Mouse (Mus musculus) natural killer cell, adult 2 months (primary cell): ENCODE data around the gene Ston2.
"Not testable (repeated sequence)": the region's sequence is repeated elsewhere in the genome, so short reads cannot be mapped to it uniquely, and the experiment has no call there.

Experiments used
- DNase-seq, 2 experiments: peaks; one replicate each; pipeline ENCODE4 v3.0.0; 2022; ENCODE audit warnings: low spot score in 2 of 2

Gene Ston2

GRCm38 (mm10) chr12:91791822-91792221 lies 3.6 kb upstream of the Ston2 start:
- no peak for DNase-seq

- DNase-seq = peak; percentile 57 to 64
These were observed 1.6 kb upstream of the Ston2 start for GRCm38 (mm10) chr12:91789801-91790200.

DNA sequence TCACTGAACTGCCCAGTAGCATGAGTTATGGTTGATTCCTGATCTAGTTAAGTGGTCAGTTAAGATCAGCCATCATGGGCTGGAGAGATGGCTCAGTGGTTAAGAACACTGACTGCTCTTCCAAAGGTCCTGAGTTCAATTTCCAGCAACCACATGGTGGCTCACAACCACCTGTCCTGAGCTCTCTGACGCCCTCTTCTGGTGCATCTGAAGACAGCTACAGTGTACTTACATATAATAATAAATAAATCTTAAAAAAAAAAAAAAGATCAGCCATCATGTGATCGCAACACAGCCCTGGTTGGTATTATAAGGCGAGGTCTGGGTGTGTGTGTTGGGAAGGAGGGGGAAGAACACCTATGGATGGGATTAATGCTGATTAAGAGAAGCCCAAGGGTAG lies 259 bp upstream of the Ston2 start:
- not testable (repeated sequence) for DNase-seq

DNA sequence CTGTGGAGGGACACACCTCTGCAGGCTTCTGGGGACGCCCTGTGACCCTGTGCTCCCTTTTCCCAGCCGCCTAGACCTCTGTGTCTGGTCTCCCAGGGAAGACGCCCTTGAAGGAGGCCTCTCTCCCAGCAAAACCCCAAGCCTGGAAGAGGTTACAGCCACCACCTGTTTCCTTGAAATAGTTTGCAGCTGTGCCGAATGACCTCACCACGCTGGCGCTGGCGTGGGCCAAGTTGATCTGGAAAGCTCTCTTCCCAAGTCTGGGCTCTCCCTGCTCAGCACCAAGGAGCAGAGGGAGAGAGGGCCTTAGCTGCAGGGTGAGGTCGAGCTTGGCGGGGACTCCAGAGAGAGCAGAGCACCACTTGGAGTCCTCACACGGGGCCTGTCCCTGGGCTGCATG lies 1.8 kb downstream of the Ston2 start:
- no peak for DNase-seq

GRCm38 (mm10) chr12:91781432-91781831 lies 6.8 kb downstream of the Ston2 start:
- DNase-seq = no peak

GRCm38 (mm10) chr12:91780531-91780930 lies 7.7 kb downstream of the Ston2 start:
- DNase-seq = no peak

GRCm38 (mm10) chr12:91779004-91779365 lies 9.2 kb downstream of the Ston2 start:
- peak; percentile 63 to 71 for DNase-seq

DNA sequence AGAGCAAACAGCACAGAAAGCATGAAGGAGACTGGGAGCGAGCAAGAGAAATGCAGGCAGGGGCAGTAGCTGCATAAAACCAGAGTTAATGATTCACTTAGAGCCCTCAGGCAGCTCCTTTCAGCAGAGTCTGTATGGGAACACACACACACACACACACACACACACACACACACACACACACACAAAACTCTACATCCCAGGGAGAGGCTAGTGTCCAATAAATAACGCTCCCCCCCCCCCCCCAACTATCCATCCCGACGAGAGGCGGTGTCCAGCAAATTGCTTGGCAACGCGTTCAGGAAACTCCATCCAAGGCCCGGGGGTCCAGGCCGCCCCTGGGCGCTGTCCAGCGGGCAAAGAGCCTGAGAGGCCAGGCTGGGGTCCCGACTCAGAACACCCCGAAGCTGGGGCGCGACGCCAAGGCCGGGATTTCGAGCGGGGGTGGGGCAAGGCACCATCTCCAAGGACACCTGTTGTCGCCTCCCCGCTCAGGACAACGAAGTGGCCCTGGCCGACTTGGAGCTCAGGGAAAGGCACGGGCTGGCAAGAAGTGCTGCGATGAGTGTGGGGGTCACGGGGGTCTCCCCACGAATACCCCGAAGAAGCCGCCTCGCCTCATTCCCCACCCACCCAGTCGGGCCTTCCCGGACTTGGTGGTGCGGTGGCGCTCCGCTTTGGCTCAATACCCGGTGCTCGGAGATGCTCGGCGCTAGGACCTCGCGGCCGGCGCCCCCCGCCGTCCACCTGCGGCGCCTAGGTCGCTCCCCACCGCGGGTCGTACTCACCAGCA lies 9.8 kb downstream of the Ston2 start:
- no peak for DNase-seq

DNA sequence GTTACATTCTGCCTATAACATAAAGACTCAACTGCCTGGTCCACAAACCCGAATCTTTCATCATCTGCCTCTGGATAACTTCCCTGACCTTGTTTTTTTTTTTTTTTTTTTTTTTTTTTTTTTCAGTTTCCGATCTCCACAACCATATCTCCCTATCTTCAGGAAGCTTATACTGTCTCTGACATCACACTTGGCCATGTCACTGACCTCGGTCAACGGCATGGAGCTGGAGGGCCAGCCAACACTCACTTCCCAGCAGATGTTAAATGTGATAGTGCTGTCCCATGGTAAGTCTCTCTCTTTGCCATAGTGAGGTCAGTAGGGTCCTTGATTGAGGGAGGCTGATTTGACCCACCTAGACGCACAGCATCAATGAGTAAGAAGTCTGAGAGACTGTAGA lies 11.8 kb downstream of the Ston2 start:
- no peak for DNase-seq

- no peak for DNase-seq
These were observed 13.3 kb downstream of the Ston2 start for GRCm38 (mm10) chr12:91774811-91775284.

GRCm38 (mm10) chr12:91768871-91769270 lies 19.3 kb downstream of the Ston2 start:
- DNase-seq = no peak

GRCm38 (mm10) chr12:91768176-91768575 lies 20.0 kb downstream of the Ston2 start:
- no peak for DNase-seq

DNA sequence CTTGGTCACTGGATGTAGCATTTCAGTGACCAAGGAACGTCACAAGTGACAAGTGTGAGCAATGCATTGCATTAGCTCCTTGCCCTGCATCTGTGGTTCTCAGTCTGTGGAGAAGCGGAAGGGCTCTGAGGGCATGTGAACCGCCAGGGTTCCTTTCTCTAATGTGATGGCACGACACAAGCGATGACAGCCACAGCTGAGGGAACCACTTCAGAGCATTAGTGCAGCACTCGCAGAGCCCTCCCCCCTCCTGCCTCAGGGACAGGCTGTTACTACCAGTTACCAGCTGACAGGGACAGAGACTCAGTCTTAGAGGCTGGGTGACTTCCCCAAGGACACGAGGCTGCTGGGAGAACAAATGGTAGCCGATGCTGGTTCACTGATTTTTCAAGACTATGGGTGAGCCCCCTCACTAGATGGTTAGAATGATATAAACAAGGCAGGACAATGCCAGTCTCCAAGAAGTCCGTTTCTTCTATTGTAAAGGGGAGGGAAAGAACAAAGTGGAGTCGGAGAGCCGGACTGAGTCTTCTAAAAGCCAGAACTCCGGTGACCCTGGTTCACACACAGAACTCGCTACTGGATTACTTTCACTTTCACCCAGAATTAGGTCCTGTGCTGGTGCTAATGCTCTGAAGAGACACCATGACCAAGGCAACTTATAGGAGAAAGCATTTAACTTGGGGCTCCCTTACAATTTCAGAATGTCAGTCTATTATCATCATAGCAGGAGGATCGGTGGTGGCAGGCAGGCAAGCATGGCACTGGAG lies 21.7 kb downstream of the Ston2 start:
- DNase-seq = peak; percentile 83 to 85

- peak; percentile 51 to 69 for DNase-seq
These were observed 22.7 kb downstream of the Ston2 start for GRCm38 (mm10) chr12:91765504-91765903.

DNA sequence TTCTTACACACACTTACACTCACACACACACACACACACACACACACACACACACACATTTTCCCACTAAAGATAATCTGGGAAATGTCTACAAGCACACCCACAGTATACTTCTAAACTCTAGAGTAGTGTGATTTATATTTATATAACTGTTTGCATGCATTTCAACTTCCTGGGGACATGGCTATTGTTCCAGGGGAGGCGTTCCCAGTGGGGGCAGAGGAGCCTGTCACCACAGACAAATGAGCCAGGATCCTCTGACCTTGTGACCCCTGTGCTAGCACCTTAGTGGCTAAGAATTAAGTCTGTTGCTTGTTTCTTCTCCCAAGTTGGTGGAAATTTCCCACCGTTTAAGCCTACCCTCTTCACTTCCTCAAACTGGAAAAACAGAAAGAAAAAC lies 23.1 kb downstream of the Ston2 start:
- no peak for DNase-seq

- DNase-seq = no peak
These were observed 23.7 kb downstream of the Ston2 start for GRCm38 (mm10) chr12:91764471-91764870.

DNA sequence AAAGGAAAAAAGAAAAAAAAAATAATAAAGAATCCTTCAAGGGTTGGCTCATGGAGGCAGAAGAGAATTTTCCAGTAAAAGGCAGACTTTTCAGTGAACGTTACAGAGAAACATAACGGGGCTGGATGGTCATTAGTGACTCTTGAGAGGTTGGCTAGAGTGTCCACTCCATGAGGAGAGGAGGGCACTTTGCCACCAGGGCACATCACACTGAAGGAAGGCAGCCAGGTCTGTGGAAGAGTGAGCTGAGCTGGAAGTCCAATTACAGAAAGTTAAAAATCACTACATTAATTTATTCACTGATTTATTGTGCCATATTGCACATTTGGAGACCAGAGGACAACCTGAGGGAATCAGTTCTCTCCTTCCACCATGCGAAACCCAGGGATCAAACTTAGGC lies 28.4 kb downstream of the Ston2 start:
- DNase-seq = no peak

DNA sequence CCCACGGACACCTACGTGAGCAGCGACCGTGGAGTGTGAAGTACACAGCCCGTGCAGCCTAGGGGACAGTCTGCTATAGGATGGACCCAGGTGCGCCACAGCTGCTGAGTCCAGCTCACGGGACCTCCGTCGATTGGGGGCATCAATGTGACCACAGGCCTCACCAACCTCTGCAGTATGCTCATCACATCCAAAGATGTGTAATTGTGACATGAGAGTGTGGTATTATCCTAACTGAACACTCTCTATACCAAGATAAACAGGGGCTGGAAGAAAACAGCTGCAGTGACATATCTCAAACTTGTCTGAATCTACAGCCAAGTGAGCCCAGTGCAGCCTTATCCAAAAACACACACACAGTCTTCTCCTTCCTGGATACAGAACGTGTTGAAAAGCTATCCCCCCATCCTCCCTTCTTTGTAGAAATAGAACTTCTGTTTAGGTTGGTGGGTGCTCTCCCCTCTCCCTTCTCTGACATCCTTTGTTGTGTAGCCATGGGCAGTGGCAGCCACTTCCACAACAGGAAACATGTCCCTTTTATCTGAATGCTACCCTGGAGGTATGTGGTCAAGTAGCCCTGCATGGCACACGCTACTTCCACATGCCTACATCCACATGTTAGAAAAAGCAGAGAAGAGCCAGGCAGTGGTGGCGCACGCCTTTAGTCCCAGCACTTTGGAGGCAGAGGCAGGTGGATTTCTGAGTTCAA lies 30.2 kb downstream of the Ston2 start:
- peak; percentile 30 to 47 for DNase-seq

DNA sequence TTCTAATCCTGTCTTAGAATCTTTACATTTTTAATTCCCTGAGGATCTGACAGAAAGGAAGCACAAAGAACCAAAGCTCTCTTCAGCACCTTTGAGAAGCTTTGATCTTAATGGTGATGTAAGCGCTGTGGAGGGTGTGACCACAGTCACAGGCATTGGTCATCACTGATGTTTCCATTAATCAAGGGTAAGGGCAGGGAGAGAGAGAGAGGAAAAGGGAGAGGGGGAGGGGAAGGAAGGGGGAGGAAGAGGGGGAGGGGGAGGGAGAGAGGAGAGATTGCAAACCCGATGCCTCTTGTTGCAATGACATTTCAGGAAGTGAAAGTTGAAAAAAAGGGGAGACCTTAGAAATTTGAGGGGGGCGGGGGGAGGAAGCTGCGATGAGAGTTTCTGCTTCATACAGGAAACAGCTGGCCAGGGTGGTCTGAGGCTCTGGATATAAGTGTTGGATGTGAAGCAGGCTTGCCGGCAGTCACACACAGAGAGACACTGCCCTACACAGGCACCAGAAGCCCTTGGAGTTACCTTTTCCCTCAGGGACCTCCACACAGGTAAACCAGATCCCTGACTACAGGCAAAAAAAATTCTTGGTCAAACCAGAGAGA lies 31.5 kb downstream of the Ston2 start:
- DNase-seq = peak in 1 of 2 experiments; percentile 40

- no peak for DNase-seq
These were observed 33.6 kb downstream of the Ston2 start for GRCm38 (mm10) chr12:91754606-91755005.

- DNase-seq = no peak
These were observed 35.5 kb downstream of the Ston2 start for GRCm38 (mm10) chr12:91752711-91753110.
